Comparison of ENCODE assay signal across 8 mouse cellular contexts in genomic region chr15:89428821-89429351, GRCm38 (mm10). TPM values are rescaled to one million over a fixed set of nuclear protein-coding genes. Genes with fewer than 3 reads are reported as not detected.
DNase-seq lines count a peak whose midpoint lies in the region; ATAC-seq and TF ChIP-seq lines count a peak whose summit lies in the region.

No protein-coding gene starts in this region.

- H3K4me1 ChIP-seq in lung, adult 2 months (ENCODE audit: control insufficient read depth, insufficient read depth, low read length): 0 out of 2 replicates have a peak, but pooled peaks cover 3% of the 10 kb centered on the region
- H3K4me1 ChIP-seq in embryonic facial prominence, embryonic 10.5 days: peaks cover 35% of the 10 kb centered on the region
- H3K4me1 ChIP-seq in intestine, embryonic 14.5 days (replicated peaks; ENCODE audit: control insufficient read depth, insufficient read depth, low read length): peaks cover 14% of the 10 kb centered on the region; the same call in 1 of the 2 replicates
- peaks cover 12% of the 10 kb centered on the region; the same call in 1 of the 2 replicates for H3K4me1 ChIP-seq in neural tube, embryonic 12.5 days

- TF ChIP-seq POLR2A in lung, adult 2 months (IDR thresholded peaks at IDR 0.05; ENCODE audit: borderline replicate concordance, extremely low read depth, low read depth, low read length): no peak

- peak; percentile 44; the same call in 1 of the 2 replicates for ATAC-seq in intestine, embryonic 14.5 days (replicated peaks; ENCODE audit: low FRiP score, low TSS enrichment, low read depth)
- peak; percentile 49 for ATAC-seq in neural tube, embryonic 12.5 days (ENCODE audit: low FRiP score, low read depth)

- peak overlapping the region; percentile 83 for H3K9ac ChIP-seq in intestine, embryonic 14.5 days (ENCODE audit: low read length)
- peak overlapping the region; percentile 73 for H3K9ac ChIP-seq in neural tube, embryonic 12.5 days

- no peaks in the 10 kb centered on the region for H3K27me3 ChIP-seq in embryonic facial prominence, embryonic 10.5 days (replicated peaks; ENCODE audit: low read depth, poor library complexity, severe bottlenecking)
- no peaks in the 10 kb centered on the region for H3K27me3 ChIP-seq in intestine, embryonic 14.5 days (replicated peaks; ENCODE audit: control insufficient read depth, insufficient read depth, low read length)
- H3K27me3 ChIP-seq in neural tube, embryonic 12.5 days (replicated peaks): no peaks in the 10 kb centered on the region

- H3K27ac ChIP-seq in embryonic facial prominence, embryonic 10.5 days (replicated peaks): peak overlapping the region; percentile 93
- H3K27ac ChIP-seq in intestine, embryonic 14.5 days (ENCODE audit: low read depth): no peak overlapping the region; the same call in 1 of the 2 replicates
- H3K27ac ChIP-seq in neural tube, embryonic 12.5 days: 0 out of 2 replicates have a peak overlapping the region, but pooled peaks have one; percentile 94

- peak overlapping the region; percentile 83 for H3K4me3 ChIP-seq in lung, adult 2 months (replicated peaks; ENCODE audit: extremely low read depth, low read depth, low read length)
- peak overlapping the region; percentile 77 for H3K4me3 ChIP-seq in embryonic facial prominence, embryonic 10.5 days
- H3K4me3 ChIP-seq in intestine, embryonic 14.5 days (ENCODE audit: low read depth, low read length): peak overlapping the region; percentile 89
- peak overlapping the region; percentile 71 for H3K4me3 ChIP-seq in neural tube, embryonic 12.5 days

- no peak for TF ChIP-seq CTCF in lung, adult 2 months (IDR thresholded peaks at IDR 0.05; ENCODE audit: insufficient read depth, low read length)

- H3K36me3 ChIP-seq in embryonic facial prominence, embryonic 10.5 days (replicated peaks): peaks cover 29% of the 10 kb centered on the region
- H3K36me3 ChIP-seq in intestine, embryonic 14.5 days (ENCODE audit: control insufficient read depth, insufficient read depth, low read length): peaks cover 23% of the 10 kb centered on the region
- H3K36me3 ChIP-seq in neural tube, embryonic 12.5 days: peaks cover 28% of the 10 kb centered on the region

- DNase-seq in lung, adult 2 months: no peak
- DNase-seq in lung, postnatal 36 days: no peak
- no peak for DNase-seq in embryonic facial prominence, embryonic 10.5 days (ENCODE audit: low spot score)
- DNase-seq in intestine, embryonic 14.5 days (ENCODE audit: low spot score): no peak
- no peak for DNase-seq in frontal cortex, postnatal 25 days (ENCODE audit: low spot score in 2 of 2)
- no peak for DNase-seq in adrenal gland, postnatal 10 days
- DNase-seq in ovary, postnatal 14 days (ENCODE audit: low spot score): no peak

- no peaks in the 10 kb centered on the region for H3K9me3 ChIP-seq in embryonic facial prominence, embryonic 10.5 days
- no peaks in the 10 kb centered on the region for H3K9me3 ChIP-seq in intestine, embryonic 14.5 days (ENCODE audit: control insufficient read depth, low read length)
- H3K9me3 ChIP-seq in neural tube, embryonic 12.5 days: no peaks in the 10 kb centered on the region

- 6% methylated on average over 22 of the region's 22 CpGs for WGBS in lung, adult 2 months
- 6% methylated on average over 22 of the region's 22 CpGs for WGBS in embryonic facial prominence, embryonic 10.5 days
- 4% methylated on average over 22 of the region's 22 CpGs for WGBS in intestine, embryonic 14.5 days
- 3% methylated on average over 22 of the region's 22 CpGs for WGBS in neural tube, embryonic 12.5 days

- peak overlapping the region; percentile 90 for H3K4me2 ChIP-seq in intestine, embryonic 14.5 days (ENCODE audit: low read length)
- H3K4me2 ChIP-seq in neural tube, embryonic 12.5 days (replicated peaks): peak overlapping the region; percentile 88

RNA-seq across cellular contexts. Expression of gene C730034F03Rik, which starts 0.5 kb away (rescaled TPM):
- polyA plus RNA-seq in lung, adult 2 months (2012; rRNA removed): 0.45 and 0.73 TPM in 2 replicates
- polyA plus RNA-seq in embryonic facial prominence, embryonic 10.5 days (2016; fragmentation: Nextera tagmentation; extraction: Ambion mirVana): 4.2 and 4.4 TPM in 2 replicates
- 1.7 and 2.2 TPM in 2 replicates for polyA plus RNA-seq in intestine, embryonic 14.5 days (2014; fragmentation: Nextera tagmentation; extraction: Ambion mirVana)
- polyA plus RNA-seq in neural tube, embryonic 12.5 days (2016; fragmentation: Nextera tagmentation; extraction: Ambion mirVana): 5.2 and 5.3 TPM in 2 replicates
- total RNA-seq in adrenal gland, postnatal 10 days (2021): 1 to 10 TPM; 2.5 to 3.5 TPM

RNA-seq across cellular contexts. Expression of gene Gm44502, which starts 0.6 kb away (rescaled TPM):
- 4.4 TPM in 1 of 2 replicates, not detected in the other for polyA plus RNA-seq in lung, adult 2 months (2012; rRNA removed)
- polyA plus RNA-seq in embryonic facial prominence, embryonic 10.5 days (2016; fragmentation: Nextera tagmentation; extraction: Ambion mirVana): not detected in 2 replicates
- polyA plus RNA-seq in intestine, embryonic 14.5 days (2014; fragmentation: Nextera tagmentation; extraction: Ambion mirVana): not detected in 2 replicates
- not detected in 2 replicates for polyA plus RNA-seq in neural tube, embryonic 12.5 days (2016; fragmentation: Nextera tagmentation; extraction: Ambion mirVana)
- 1 to 10 TPM; 5.6 to 9.2 TPM for total RNA-seq in adrenal gland, postnatal 10 days (2021)

RNA-seq across cellular contexts. Expression of gene Chkb, which starts 0.8 kb away (rescaled TPM):
- polyA plus RNA-seq in lung, adult 2 months (2012; rRNA removed): 51.3 and 67.1 TPM in 2 replicates
- polyA plus RNA-seq in embryonic facial prominence, embryonic 10.5 days (2016; fragmentation: Nextera tagmentation; extraction: Ambion mirVana): 42.5 and 43.5 TPM in 2 replicates
- polyA plus RNA-seq in intestine, embryonic 14.5 days (2014; fragmentation: Nextera tagmentation; extraction: Ambion mirVana): 46.3 and 49.7 TPM in 2 replicates
- polyA plus RNA-seq in neural tube, embryonic 12.5 days (2016; fragmentation: Nextera tagmentation; extraction: Ambion mirVana): 79.3 and 80.1 TPM in 2 replicates
- total RNA-seq in adrenal gland, postnatal 10 days (2021): 100 to 1,000 TPM; 106 to 128 TPM

RNA-seq across cellular contexts. Expression of gene Cpt1b, which starts 3.2 kb away (rescaled TPM):
- polyA plus RNA-seq in lung, adult 2 months (2012; rRNA removed): 4.3 and 28.9 TPM in 2 replicates
- 0.66 and 1.1 TPM in 2 replicates for polyA plus RNA-seq in embryonic facial prominence, embryonic 10.5 days (2016; fragmentation: Nextera tagmentation; extraction: Ambion mirVana)
- polyA plus RNA-seq in intestine, embryonic 14.5 days (2014; fragmentation: Nextera tagmentation; extraction: Ambion mirVana): 0.60 and 0.76 TPM in 2 replicates
- polyA plus RNA-seq in neural tube, embryonic 12.5 days (2016; fragmentation: Nextera tagmentation; extraction: Ambion mirVana): 0.85 and 1.4 TPM in 2 replicates
- total RNA-seq in adrenal gland, postnatal 10 days (2021): 100 to 1,000 TPM; 554 to 660 TPM

RNA-seq across cellular contexts. Expression of gene Syce3, which starts 18.6 kb away (rescaled TPM):
- not detected in 2 replicates for polyA plus RNA-seq in lung, adult 2 months (2012; rRNA removed)
- polyA plus RNA-seq in embryonic facial prominence, embryonic 10.5 days (2016; fragmentation: Nextera tagmentation; extraction: Ambion mirVana): not detected in 2 replicates
- polyA plus RNA-seq in intestine, embryonic 14.5 days (2014; fragmentation: Nextera tagmentation; extraction: Ambion mirVana): not detected in 2 replicates
- polyA plus RNA-seq in neural tube, embryonic 12.5 days (2016; fragmentation: Nextera tagmentation; extraction: Ambion mirVana): not detected in 2 replicates
- not detected for total RNA-seq in adrenal gland, postnatal 10 days (2021)
